ENCODE assay signal across 11 mouse cellular contexts in genomic region chr2:144052410-144053065, GRCm38 (mm10). TPM values are rescaled to one million over a fixed set of nuclear protein-coding genes. Genes with fewer than 3 reads are reported as not detected.
A peak's percentile ranks its signal among the peaks of the same experiment; 100 is the strongest.
DNase-seq lines count a peak whose midpoint lies in the region; ATAC-seq and TF ChIP-seq lines count a peak whose summit lies in the region.
"Had no signal": no experiment of that assay in that cellular context is flagged by ENCODE, and none has a peak within 500 bp of the region (broad histone marks: within the 10 kb centered on the region; RNA-seq: fewer than 3 reads in every experiment).

No protein-coding gene starts in this region.

- no peak overlapping the region for H3K4me2 ChIP-seq in hindbrain, embryonic 14.5 days (replicated peaks)
- H3K4me2 ChIP-seq in hindbrain, embryonic 12.5 days (replicated peaks), result no peak overlapping the region
- H3K4me2 ChIP-seq: limb, embryonic 13.5 days had no signal

- H3K9ac ChIP-seq in hindbrain, embryonic 14.5 days, result no peak overlapping the region
- H3K9ac ChIP-seq in hindbrain, embryonic 12.5 days, result no peak overlapping the region
- H3K9ac ChIP-seq: limb, embryonic 13.5 days had no signal

- no peak overlapping the region for H3K27ac ChIP-seq in hindbrain, embryonic 14.5 days
- no peak overlapping the region for H3K27ac ChIP-seq in hindbrain, embryonic 12.5 days
- no peak overlapping the region for H3K27ac ChIP-seq in left cerebral cortex, adult 2 months
- H3K27ac ChIP-seq: limb, embryonic 13.5 days had no signal

- H3K4me1 ChIP-seq in hindbrain, embryonic 14.5 days (replicated peaks; ENCODE audit: control insufficient read depth, insufficient read depth, low read length), result no peaks in the 10 kb centered on the region
- no peaks in the 10 kb centered on the region for H3K4me1 ChIP-seq in hindbrain, embryonic 12.5 days
- H3K4me1 ChIP-seq: limb, embryonic 13.5 days had no signal

- ATAC-seq in hindbrain, embryonic 14.5 days (ENCODE audit: low FRiP score), result peak; percentile 70; the same call in 1 of the 2 replicates
- ATAC-seq in hindbrain, embryonic 12.5 days (ENCODE audit: low FRiP score), result no peak

- H3K27me3 ChIP-seq in hindbrain, embryonic 14.5 days (ENCODE audit: control insufficient read depth, insufficient read depth, low read length), result no peaks in the 10 kb centered on the region
- H3K27me3 ChIP-seq in hindbrain, embryonic 12.5 days, result no peaks in the 10 kb centered on the region
- H3K27me3 ChIP-seq: limb, embryonic 13.5 days had no signal

- 87% methylated on average over 8 of the region's 8 CpGs for WGBS in hindbrain, embryonic 14.5 days
- 90% methylated on average over 8 of the region's 8 CpGs for WGBS in hindbrain, embryonic 12.5 days

- intact Hi-C loops in left cerebral cortex, adult 2 months (cut with DNase I), result no loop called here

- TF ChIP-seq CTCF in left cerebral cortex, adult 2 months (IDR thresholded peaks at IDR 0.05), result no peak

- H3K9me3 ChIP-seq in hindbrain, embryonic 14.5 days (ENCODE audit: control insufficient read depth, low read length), result no peaks in the 10 kb centered on the region
- H3K9me3 ChIP-seq in hindbrain, embryonic 12.5 days (replicated peaks), result no peaks in the 10 kb centered on the region
- H3K9me3 ChIP-seq: limb, embryonic 13.5 days had no signal

- H3K4me3 ChIP-seq in hindbrain, embryonic 14.5 days (replicated peaks; ENCODE audit: low read length), result no peak overlapping the region
- H3K4me3 ChIP-seq in hindbrain, embryonic 12.5 days, result no peak overlapping the region
- no peak overlapping the region for H3K4me3 ChIP-seq in left cerebral cortex, adult 2 months
- H3K4me3 ChIP-seq: limb, embryonic 13.5 days had no signal

- no peaks in the 10 kb centered on the region for H3K36me3 ChIP-seq in hindbrain, embryonic 14.5 days (replicated peaks; ENCODE audit: control insufficient read depth, insufficient read depth)
- no peaks in the 10 kb centered on the region for H3K36me3 ChIP-seq in hindbrain, embryonic 12.5 days
- H3K36me3 ChIP-seq: limb, embryonic 13.5 days had no signal

- DNase-seq in hindbrain, embryonic 14.5 days (ENCODE audit: low spot score), result peak; percentile 42
- peak; percentile 16 for DNase-seq in cerebellum, adult 11 months
- peak; percentile 65 for DNase-seq in gastrocnemius, postnatal 25 days
- peak; percentile 19 to 43 for DNase-seq in left cerebral cortex, adult 2 months (ENCODE audit: extremely low spot score in 1 of 2, low spot score in 2 of 2)
- DNase-seq in skeletal muscle tissue, adult 2 months (ENCODE audit: low read depth, low spot score), result peak; percentile 73
- no peak for DNase-seq in natural killer cell, adult 2 months (ENCODE audit: low spot score in 2 of 2)
- no peak for DNase-seq in c-Kit-positive CD71-positive TER-119-positive erythroid progenitor cells, embryonic 14.5 days (ENCODE audit: low spot score)

RNA-seq across cellular contexts. Expression of gene Banf2, which starts 19.7 kb away (rescaled TPM):
- not detected in 2 replicates for polyA plus RNA-seq in hindbrain, embryonic 14.5 days (2014; fragmentation: Nextera tagmentation; extraction: Ambion mirVana)
- not detected in 2 replicates for polyA plus RNA-seq in hindbrain, embryonic 12.5 days (2016; fragmentation: Nextera tagmentation; extraction: Ambion mirVana)
- total RNA-seq in gastrocnemius, postnatal 25 days (2021), result not detected
- total RNA-seq in left cerebral cortex, adult 2 months (2021), result not detected
- polyA plus RNA-seq: embryonic facial prominence, embryonic 11.5 days; limb, embryonic 13.5 days; small intestine, adult 2 months had no signal

RNA-seq across cellular contexts. Expression of gene Rrbp1, which starts 41.5 kb away (rescaled TPM):
- polyA plus RNA-seq in hindbrain, embryonic 14.5 days (2014; fragmentation: Nextera tagmentation; extraction: Ambion mirVana), result 25.7 and 34.8 TPM in 2 replicates
- 60.7 and 61.6 TPM in 2 replicates for polyA plus RNA-seq in hindbrain, embryonic 12.5 days (2016; fragmentation: Nextera tagmentation; extraction: Ambion mirVana)
- total RNA-seq in gastrocnemius, postnatal 25 days (2021), result 10 to 100 TPM; 43.4 to 55.8 TPM
- 10 to 100 TPM; 61.2 to 65.6 TPM for total RNA-seq in left cerebral cortex, adult 2 months (2021)

Comparison
In these comparisons a context has a peak if more than half of its experiments do, and no peak if none do; other contexts are left out.
1. DNase-seq: peak in hindbrain, embryonic 14.5 days (single experiment), cerebellum, adult 11 months (single experiment), gastrocnemius, postnatal 25 days (single experiment), left cerebral cortex, adult 2 months (2 of 2) and skeletal muscle tissue, adult 2 months (single experiment); none in natural killer cell, adult 2 months (0 of 2) and c-Kit-positive CD71-positive TER-119-positive erythroid progenitor cells, embryonic 14.5 days (single experiment).